In the genomic region with DNA sequence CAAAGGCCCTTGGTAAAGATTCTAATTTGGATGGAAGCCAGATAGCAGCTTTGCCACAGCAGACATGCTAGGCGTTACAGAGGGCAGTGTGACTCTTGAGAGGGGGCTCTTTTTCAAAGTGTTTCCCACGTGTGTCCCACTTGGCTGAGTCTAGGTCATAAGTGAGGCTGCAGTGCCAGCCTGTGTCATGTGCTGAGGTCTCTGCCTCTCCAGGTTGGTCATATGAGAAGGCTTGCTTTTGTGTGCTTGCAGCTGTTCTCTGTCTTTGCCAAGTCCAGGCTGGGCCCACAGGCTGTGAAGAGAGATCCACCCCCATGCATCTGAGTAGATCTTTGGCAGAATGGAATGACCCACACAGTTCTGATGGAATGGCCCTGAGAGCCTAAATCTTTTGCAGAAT, we compare ENCODE assay signal across 13 mouse cellular contexts. TPM values are rescaled to one million over a fixed set of nuclear protein-coding genes. Genes with fewer than 3 reads are reported as not detected.
DNase-seq lines count a peak whose midpoint lies in the region; ATAC-seq and TF ChIP-seq lines count a peak whose summit lies in the region.
"Had no signal": no experiment of that assay in that cellular context is flagged by ENCODE, and none has a peak within 500 bp of the region (broad histone marks: within the 10 kb centered on the region; RNA-seq: fewer than 3 reads in every experiment).

No protein-coding gene starts in this region.

- H3K4me2 ChIP-seq in forebrain, postnatal 0 days (ENCODE audit: low read depth): no peak overlapping the region
- H3K4me2 ChIP-seq in forebrain, embryonic 12.5 days: no peak overlapping the region
- no peak overlapping the region for H3K4me2 ChIP-seq in lung, postnatal 0 days (replicated peaks; ENCODE audit: low read depth, low read length)
- no peak overlapping the region for H3K4me2 ChIP-seq in kidney, embryonic 14.5 days (replicated peaks; ENCODE audit: low read depth, low read length)
- H3K4me2 ChIP-seq: heart, embryonic 13.5 days had no signal

- TF ChIP-seq EP300 in lung, postnatal 0 days (IDR thresholded peaks at IDR 0.05): no peak

- intact Hi-C loops in gastrocnemius, postnatal 14 days (cut with DNase I; ENCODE audit: low total_unique reads): no loop called here
- intact Hi-C loops in left cerebral cortex, postnatal 4 days (cut with DNase I): loop anchor here (10.0 kb wide), 1 partner anchor 62 kb away; no protein-coding TSS in a partner anchor

- no peak overlapping the region for H3K9ac ChIP-seq in forebrain, postnatal 0 days
- H3K9ac ChIP-seq in forebrain, embryonic 12.5 days: no peak overlapping the region
- H3K9ac ChIP-seq in lung, postnatal 0 days (replicated peaks; ENCODE audit: low read depth): no peak overlapping the region
- H3K9ac ChIP-seq in kidney, embryonic 14.5 days (ENCODE audit: low read depth, low read length): no peak overlapping the region
- H3K9ac ChIP-seq: heart, embryonic 13.5 days had no signal

- no peaks in the 10 kb centered on the region for H3K4me1 ChIP-seq in forebrain, postnatal 0 days (ENCODE audit: insufficient read depth)
- H3K4me1 ChIP-seq in forebrain, embryonic 12.5 days: peaks cover 11% of the 10 kb centered on the region; the same call in 1 of the 2 replicates
- no peaks in the 10 kb centered on the region; the same call in 1 of the 2 replicates for H3K4me1 ChIP-seq in lung, postnatal 0 days (ENCODE audit: insufficient read depth, low read depth, low read length)
- H3K4me1 ChIP-seq in kidney, embryonic 14.5 days (ENCODE audit: control insufficient read depth, insufficient read depth, low read length): no peaks in the 10 kb centered on the region

- H3K27ac ChIP-seq in forebrain, postnatal 0 days (ENCODE audit: low read depth, low read length): no peak overlapping the region
- no peak overlapping the region for H3K27ac ChIP-seq in forebrain, embryonic 12.5 days
- no peak overlapping the region for H3K27ac ChIP-seq in lung, postnatal 0 days (ENCODE audit: low read length)
- no peak overlapping the region for H3K27ac ChIP-seq in kidney, embryonic 14.5 days (ENCODE audit: low read depth, low read length)
- H3K27ac ChIP-seq: heart, embryonic 13.5 days had no signal

- H3K27me3 ChIP-seq in forebrain, postnatal 0 days (ENCODE audit: insufficient read depth, low read length): no peaks in the 10 kb centered on the region; the same call in 1 of the 2 replicates
- peaks cover 7% of the 10 kb centered on the region; the same call in 1 of the 2 replicates for H3K27me3 ChIP-seq in forebrain, embryonic 12.5 days
- H3K27me3 ChIP-seq in lung, postnatal 0 days (replicated peaks; ENCODE audit: insufficient read depth, low read length): no peaks in the 10 kb centered on the region
- no peaks in the 10 kb centered on the region for H3K27me3 ChIP-seq in kidney, embryonic 14.5 days (ENCODE audit: control insufficient read depth, insufficient read depth, low read length)
- H3K27me3 ChIP-seq: heart, embryonic 13.5 days had no signal

- 9% methylated on average over 2 of the region's 2 CpGs for WGBS in forebrain, postnatal 0 days
- 32% methylated on average over 2 of the region's 2 CpGs for whole genome bisulfite sequencing in forebrain, embryonic 12.5 days
- WGBS in lung, postnatal 0 days: 24% methylated on average over 2 of the region's 2 CpGs
- 47% methylated on average over 2 of the region's 2 CpGs for WGBS in kidney, embryonic 14.5 days

- DNase-seq in forebrain, postnatal 0 days: peak; percentile 15
- peak; percentile 15 for DNase-seq in lung, postnatal 10 days
- DNase-seq in lung, postnatal 0 days (ENCODE audit: low spot score): no peak
- DNase-seq in gastrocnemius, postnatal 14 days: peak; percentile 45
- peak; percentile 24 for DNase-seq in left cerebral cortex, postnatal 4 days
- no peak for DNase-seq in testis, postnatal 10 days (ENCODE audit: low spot score)
- DNase-seq: embryo, embryonic 11 days had no signal

- ATAC-seq in forebrain, postnatal 0 days: peak; percentile 40
- ATAC-seq in forebrain, embryonic 12.5 days (ENCODE audit: low FRiP score): no peak
- no peak for ATAC-seq in lung, postnatal 0 days
- ATAC-seq in kidney, embryonic 14.5 days (ENCODE audit: low FRiP score, low TSS enrichment): no peak
- ATAC-seq: activated CD4-positive, CD25-positive, alpha-beta regulatory T cell, adult 4 months had no signal

- H3K36me3 ChIP-seq in forebrain, postnatal 0 days (ENCODE audit: insufficient read depth): no peaks in the 10 kb centered on the region
- no peaks in the 10 kb centered on the region for H3K36me3 ChIP-seq in forebrain, embryonic 12.5 days (replicated peaks)
- no peaks in the 10 kb centered on the region for H3K36me3 ChIP-seq in lung, postnatal 0 days (ENCODE audit: insufficient read depth, low read length)
- 0 out of 2 replicates have a peak, but pooled peaks cover 2% of the 10 kb centered on the region for H3K36me3 ChIP-seq in kidney, embryonic 14.5 days (ENCODE audit: control insufficient read depth, insufficient read depth, low read length)

- H3K9me3 ChIP-seq in forebrain, postnatal 0 days (ENCODE audit: low read length): no peaks in the 10 kb centered on the region
- H3K9me3 ChIP-seq in forebrain, embryonic 12.5 days: no peaks in the 10 kb centered on the region
- H3K9me3 ChIP-seq in lung, postnatal 0 days (ENCODE audit: low read length): no peaks in the 10 kb centered on the region
- no peaks in the 10 kb centered on the region for H3K9me3 ChIP-seq in kidney, embryonic 14.5 days (ENCODE audit: control insufficient read depth, low read length)
- H3K9me3 ChIP-seq: heart, embryonic 13.5 days had no signal

- TF ChIP-seq CTCF in forebrain, postnatal 0 days (IDR thresholded peaks at IDR 0.05; ENCODE audit: low read depth): no peak
- no peak for TF ChIP-seq CTCF in lung, postnatal 0 days (IDR thresholded peaks at IDR 0.05)

- no peak overlapping the region for H3K4me3 ChIP-seq in forebrain, postnatal 0 days (ENCODE audit: low read depth, low read length)
- no peak overlapping the region for H3K4me3 ChIP-seq in forebrain, embryonic 12.5 days (replicated peaks)
- no peak overlapping the region for H3K4me3 ChIP-seq in lung, postnatal 0 days (ENCODE audit: low read depth, low read length)
- H3K4me3 ChIP-seq in kidney, embryonic 14.5 days (ENCODE audit: low read length): no peak overlapping the region
- H3K4me3 ChIP-seq: heart, embryonic 13.5 days had no signal

RNA-seq across cellular contexts. Expression of a gene that starts 2.4 kb away (rescaled TPM):
- total RNA-seq in forebrain, postnatal 0 days (2014; rRNA removed): 2.8 and 3.1 TPM in 2 replicates
- polyA plus RNA-seq in forebrain, postnatal 0 days (2015; fragmentation: Nextera tagmentation; extraction: Ambion mirVana): 1.2 TPM in 2 replicates
- 2.0 and 2.7 TPM in 2 replicates for polyA plus RNA-seq in forebrain, embryonic 12.5 days (2016; fragmentation: Nextera tagmentation; extraction: Ambion mirVana)
- polyA plus RNA-seq in lung, postnatal 0 days (2015; fragmentation: Nextera tagmentation; extraction: Ambion mirVana): 15.8 and 17.5 TPM in 2 replicates
- total RNA-seq in gastrocnemius, postnatal 14 days (2021): 1 to 10 TPM; 8.4 to 9.9 TPM
- total RNA-seq in left cerebral cortex, postnatal 4 days (2021): 1 to 10 TPM; 2.6 to 2.9 TPM
- 4.4 and 5.9 TPM in 2 replicates for polyA plus RNA-seq in kidney, embryonic 14.5 days (2014; fragmentation: Nextera tagmentation; extraction: Ambion mirVana)

RNA-seq across cellular contexts. Expression of a gene that starts 25.4 kb away (rescaled TPM):
- total RNA-seq in forebrain, postnatal 0 days (2014; rRNA removed): 2.0 and 3.1 TPM in 2 replicates
- 5.6 and 6.3 TPM in 2 replicates for polyA plus RNA-seq in forebrain, postnatal 0 days (2015; fragmentation: Nextera tagmentation; extraction: Ambion mirVana)
- 4.1 and 5.7 TPM in 2 replicates for polyA plus RNA-seq in forebrain, embryonic 12.5 days (2016; fragmentation: Nextera tagmentation; extraction: Ambion mirVana)
- polyA plus RNA-seq in lung, postnatal 0 days (2015; fragmentation: Nextera tagmentation; extraction: Ambion mirVana): 12.2 and 13.3 TPM in 2 replicates
- 1 to 10 TPM; 5.9 to 7.0 TPM for total RNA-seq in gastrocnemius, postnatal 14 days (2021)
- total RNA-seq in left cerebral cortex, postnatal 4 days (2021): 1 to 10 TPM; 4.6 to 5.6 TPM
- polyA plus RNA-seq in kidney, embryonic 14.5 days (2014; fragmentation: Nextera tagmentation; extraction: Ambion mirVana): 17.5 and 24.8 TPM in 2 replicates
- polyA plus RNA-seq: activated CD4-positive, CD25-positive, alpha-beta regulatory T cell, adult 4 months had no signal

RNA-seq across cellular contexts. Expression of a gene that starts 32.3 kb away (rescaled TPM):
- total RNA-seq in forebrain, postnatal 0 days (2014; rRNA removed): not detected in 2 replicates
- not detected in 2 replicates for polyA plus RNA-seq in forebrain, postnatal 0 days (2015; fragmentation: Nextera tagmentation; extraction: Ambion mirVana)
- not detected in 2 replicates for polyA plus RNA-seq in forebrain, embryonic 12.5 days (2016; fragmentation: Nextera tagmentation; extraction: Ambion mirVana)
- polyA plus RNA-seq in lung, postnatal 0 days (2015; fragmentation: Nextera tagmentation; extraction: Ambion mirVana): not detected in 2 replicates
- total RNA-seq in gastrocnemius, postnatal 14 days (2021): not detected
- total RNA-seq in left cerebral cortex, postnatal 4 days (2021): not detected
- polyA plus RNA-seq in kidney, embryonic 14.5 days (2014; fragmentation: Nextera tagmentation; extraction: Ambion mirVana): not detected in 2 replicates
- polyA plus RNA-seq: activated CD4-positive, CD25-positive, alpha-beta regulatory T cell, adult 4 months; heart, embryonic 13.5 days; limb, embryonic 11.5 days; thymus, postnatal 0 days had no signal

Comparison
In these comparisons a context has a peak if more than half of its experiments do, and no peak if none do; other contexts are left out.
1. DNase-seq: peak in forebrain, postnatal 0 days (single experiment), lung, postnatal 10 days (single experiment), gastrocnemius, postnatal 14 days (single experiment) and left cerebral cortex, postnatal 4 days (single experiment); none in lung, postnatal 0 days (single experiment) and testis, postnatal 10 days (single experiment).